Mouse (Mus musculus): ENCODE results near the gene Tet3.

GRCm38 (mm10) chr6:83443441-83444340, 15.2 kb downstream of the Tet3 start:
- TF ChIP-seq CTCF (IDR thresholded peaks at IDR 0.05; ENCODE audit: control insufficient read depth, insufficient read depth, insufficient replicate concordance, low read depth, low read length) (no peak), POLR2A (IDR thresholded peaks at IDR 0.05; ENCODE audit: control insufficient read depth, low read depth, low read length) (no peak)
